Mouse (Mus musculus) MEL (cell line): ENCODE results near the gene Micu1.

ENCODE experiments used
- CTCF ChIP-seq, 3 experiments: IDR thresholded peaks in 2 of 3; conservative IDR thresholded peaks in 1 of 3; 2 replicates each; pipeline ENCODE4 v1.5.1; 2011 to 2012; ENCODE audit warnings: low read length in 3 of 3, low read depth in 2 of 3, mild to moderate bottlenecking in 2 of 3, improper control_type of control experiment in 1 of 3, inconsistent platforms in 1 of 3, mixed read lengths in 1 of 3, moderate library complexity in 1 of 3; ENCODE audit not compliant: control insufficient read depth in 1 of 3, insufficient read depth in 1 of 3, poor library complexity in 1 of 3, severe bottlenecking in 1 of 3
- POLR2A ChIP-seq, 2 experiments: IDR thresholded peaks; 2 replicates each; pipeline ENCODE4 v1.6.1; 2011 to 2012; ENCODE audit warnings: low read length in 2 of 2, mild to moderate bottlenecking in 2 of 2, control low read depth in 1 of 2, improper control_type of control experiment in 1 of 2, low read depth in 1 of 2, moderate library complexity in 1 of 2; ENCODE audit not compliant: control insufficient read depth in 1 of 2, insufficient read depth in 1 of 2, poor library complexity in 1 of 2
- ZC3H11A ChIP-seq: IDR thresholded peaks from 2 replicates; pipeline ENCODE4 v1.6.1; 2012; ENCODE audit warnings: low read depth, mild to moderate bottlenecking, inconsistent platforms, low read length, improper control_type of control experiment

- TF ChIP-seq POLR2A (IDR thresholded peaks at IDR 0.05; ENCODE audit: control insufficient read depth in 1 of 2, insufficient read depth in 1 of 2, low read depth in 1 of 2, low read length in 2 of 2, poor library complexity in 1 of 2) (no peak), CTCF (IDR thresholded peaks at IDR 0.05 in 2 of 3, conservative IDR thresholded peaks at IDR 0.05 in 1 of 3; ENCODE audit: control insufficient read depth in 1 of 3, insufficient read depth in 1 of 3, low read depth in 2 of 3, low read length in 3 of 3, poor library complexity in 1 of 3, severe bottlenecking in 1 of 3) (no peak), ZC3H11A (no peak)
Measured at GRCm38 (mm10) chr10:59724634-59725033, 22.4 kb downstream of the Micu1 start.
